Mouse (Mus musculus) myocyte (in vitro differentiated cells): ENCODE results near the gene BC035044. TPM values are rescaled to one million over a fixed set of nuclear protein-coding genes. Genes with fewer than 3 reads are reported as not detected.
A peak's percentile ranks its signal among the peaks of the same experiment; 100 is the strongest.

Source experiments
- H3K27me3 ChIP-seq: one replicate; pipeline ENCODE4 v1.6.1; 2011; ENCODE audit not compliant: control insufficient read depth, insufficient read depth, insufficient read length
- H3K36me3 ChIP-seq: one replicate; pipeline ENCODE4 v1.6.1; 2011; ENCODE audit not compliant: control insufficient read depth, insufficient read depth
- H3K4me2 ChIP-seq: one replicate; pipeline ENCODE4 v1.6.1; 2011; ENCODE audit warnings: low read depth, control low read depth
- H3K4me3 ChIP-seq: one replicate; pipeline ENCODE4 v1.5.1; 2011; ENCODE audit warnings: mild to moderate bottlenecking, control low read depth, moderate library complexity
- H3K79me2 ChIP-seq: one replicate; pipeline ENCODE4 v1.6.1; 2011; ENCODE audit not compliant: control insufficient read depth, insufficient read depth
- H3ac ChIP-seq: one replicate; pipeline ENCODE4 v1.6.1; 2011; ENCODE audit not compliant: control insufficient read depth, insufficient read length
- CEBPB ChIP-seq: IDR thresholded peaks from 2 replicates; pipeline ENCODE4 v1.6.1; 2011; ENCODE audit warnings: mild to moderate bottlenecking, moderate library complexity; ENCODE audit not compliant: poor library complexity, insufficient read depth, severe bottlenecking
- E2F4 ChIP-seq: IDR thresholded peaks from one replicate; pipeline ENCODE4 v1.6.1; 2011; ENCODE audit warnings: mild to moderate bottlenecking, control low read depth, moderate library complexity; ENCODE audit not compliant: insufficient read depth
- MAX ChIP-seq: IDR thresholded peaks from one replicate; pipeline ENCODE4 v1.6.1; 2011; ENCODE audit warnings: low read depth, mild to moderate bottlenecking, control low read depth
- MYOD1 ChIP-seq, 3 experiments: IDR thresholded peaks; one replicate each; pipeline ENCODE4 v1.6.1; 2011; ENCODE audit warnings: control low read depth in 2 of 3, low read depth in 2 of 3, mild to moderate bottlenecking in 2 of 3, moderate library complexity in 1 of 3; ENCODE audit not compliant: insufficient read length in 2 of 3, control insufficient read depth in 1 of 3
- MYOG ChIP-seq, 3 experiments: IDR thresholded peaks; one replicate each; pipeline ENCODE4 v1.6.1; 2011; ENCODE audit warnings: control low read depth in 2 of 3, low read depth in 2 of 3, mild to moderate bottlenecking in 2 of 3; ENCODE audit not compliant: insufficient read length in 2 of 3, control insufficient read depth in 1 of 3, insufficient read depth in 1 of 3
- POLR2A ChIP-seq: IDR thresholded peaks from one replicate; pipeline ENCODE4 v1.6.1; 2011; ENCODE audit warnings: low read depth, mild to moderate bottlenecking, control low read depth, moderate library complexity; ENCODE audit not compliant: insufficient read length
- POLR2AphosphoS2 ChIP-seq: IDR thresholded peaks from one replicate; pipeline ENCODE4 v1.6.1; 2011; ENCODE audit warnings: low read depth, control low read depth; ENCODE audit not compliant: insufficient read length
- REST ChIP-seq: IDR thresholded peaks from one replicate; pipeline ENCODE4 v1.6.1; 2011; ENCODE audit warnings: mild to moderate bottlenecking, control low read depth, moderate library complexity; ENCODE audit not compliant: insufficient read depth, insufficient read length
- SRF ChIP-seq: IDR thresholded peaks from one replicate; pipeline ENCODE4 v1.6.1; 2011; ENCODE audit warnings: low read depth; ENCODE audit not compliant: control insufficient read depth, insufficient read length
- TCF12 ChIP-seq: IDR thresholded peaks from one replicate; pipeline ENCODE4 v1.6.1; 2011; ENCODE audit warnings: mild to moderate bottlenecking, control low read depth; ENCODE audit not compliant: poor library complexity, insufficient read depth, severe bottlenecking
- TCF3 ChIP-seq: IDR thresholded peaks from one replicate; pipeline ENCODE4 v1.6.1; 2011; ENCODE audit warnings: low read depth, control low read depth; ENCODE audit not compliant: insufficient read length
- USF1 ChIP-seq: IDR thresholded peaks from one replicate; pipeline ENCODE4 v1.6.1; 2011; ENCODE audit warnings: low read depth, mild to moderate bottlenecking, control low read depth, moderate library complexity
- polyA plus RNA-seq: library from polyadenylated mRNA; unstranded; fragments of >200 nt; fragmentation: generic; extraction: Trizol; gene quantifications from one replicate; pipeline ENCODE4 v1.2.1, GENCODE M21; 2012; ENCODE audit warnings: missing spikeins

Gene BC035044
- polyA plus RNA-seq, 1 experiment = not detected

DNA sequence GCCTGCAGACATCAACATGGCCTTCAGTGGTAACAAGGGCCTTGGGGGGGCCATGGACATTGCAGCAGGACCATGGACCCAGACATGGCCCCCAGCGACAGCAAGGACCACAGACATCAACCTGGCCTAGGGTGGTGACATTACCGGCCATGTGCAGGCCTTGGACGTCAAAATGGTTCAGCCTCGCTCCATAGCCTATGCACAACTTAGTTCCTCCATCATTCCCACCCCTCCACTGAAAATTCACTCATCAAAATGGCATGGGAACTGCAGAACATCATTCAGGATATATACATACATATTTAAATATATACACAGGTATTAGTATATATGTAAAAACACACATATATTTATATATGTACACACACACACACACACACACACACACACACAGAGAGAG lies 43.5 kb downstream of the BC035044 start:
- H3K79me2 ChIP-seq = no peaks in the 10 kb centered on the region
- no peaks in the 10 kb centered on the region for H3K36me3 ChIP-seq
- H3K27me3 ChIP-seq = no peaks in the 10 kb centered on the region
- TF ChIP-seq E2F4 (no peak), POLR2A (no peak), REST (no peak), POLR2AphosphoS2 (no peak), MYOG (IDR thresholded peaks at IDR 0.05; ENCODE audit: control insufficient read depth in 1 of 3, insufficient read depth in 1 of 3, insufficient read length in 2 of 3, low read depth in 2 of 3) (no peak), MAX (no peak), TCF12 (no peak), SRF (no peak)
- H3K4me3 ChIP-seq = no peak overlapping the region
- H3K4me2 ChIP-seq = no peak overlapping the region
- no peak overlapping the region for H3ac ChIP-seq

DNA sequence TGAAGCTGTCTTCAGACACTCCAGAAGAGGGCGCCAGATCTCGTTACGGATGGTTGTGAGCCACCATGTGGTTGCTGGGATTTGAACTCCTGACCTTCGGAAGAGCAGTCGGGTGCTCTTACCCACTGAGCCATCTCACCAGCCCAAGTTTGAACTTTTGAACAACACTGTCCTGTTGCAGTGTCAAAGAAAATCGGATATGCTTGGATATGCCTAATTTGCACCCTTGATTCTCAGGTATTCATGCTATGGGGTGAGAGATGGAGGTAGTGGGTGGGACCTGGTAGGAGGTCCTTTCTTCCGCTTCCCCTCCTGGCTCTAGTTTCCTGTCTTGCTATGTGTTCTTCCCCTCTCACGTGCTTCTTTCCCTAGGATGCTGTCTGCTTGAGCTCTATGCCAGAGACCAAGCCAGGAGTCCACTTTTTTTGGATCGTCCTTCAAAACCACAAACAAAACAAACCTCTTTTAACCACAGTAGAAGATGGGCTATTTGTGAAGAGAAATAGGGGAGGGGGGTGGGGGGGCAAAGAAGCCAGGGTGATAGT lies 44.9 kb downstream of the BC035044 start:
- H3K27me3 ChIP-seq = no peaks in the 10 kb centered on the region
- no peak for TF ChIP-seq POLR2AphosphoS2

DNA sequence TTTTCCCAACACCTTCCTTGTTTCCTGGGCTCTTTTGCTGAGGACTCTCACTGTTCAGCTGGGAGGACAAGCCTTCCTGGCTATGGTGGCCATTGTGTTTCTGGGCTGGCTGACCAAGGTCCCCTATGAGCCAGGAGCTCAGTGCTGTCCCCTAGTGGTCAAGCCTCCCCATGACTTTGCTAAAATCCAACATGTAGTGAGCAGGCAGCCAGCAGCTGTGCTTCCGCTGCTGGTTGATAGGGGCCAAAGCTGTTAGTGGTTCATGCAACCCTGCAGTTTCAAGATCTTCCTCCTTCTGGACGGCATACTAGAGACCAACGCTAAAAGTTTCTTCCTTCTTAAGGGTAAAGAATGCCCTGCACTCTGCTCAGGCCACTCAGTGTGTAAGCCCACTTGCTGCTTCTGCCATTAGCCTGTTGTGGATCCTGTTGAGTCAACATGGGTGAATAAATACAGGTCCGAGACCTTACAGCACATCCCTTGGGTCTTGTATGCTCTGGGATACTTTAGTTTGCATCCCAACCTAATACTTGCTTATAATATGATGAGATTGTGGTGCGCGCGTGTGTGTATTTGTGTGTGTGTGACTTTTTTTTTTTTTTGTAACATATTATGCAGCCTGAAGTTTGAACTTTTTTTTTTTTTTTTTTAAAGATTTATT lies 45.5 kb downstream of the BC035044 start:
- no peaks in the 10 kb centered on the region for H3K27me3 ChIP-seq
- no peak for TF ChIP-seq MAX
- peak in 2 of 3 experiments; percentile 8 to 42 for TF ChIP-seq MYOD1 (IDR thresholded peaks at IDR 0.05; ENCODE audit: control insufficient read depth in 1 of 3, insufficient read length in 2 of 3, low read depth in 2 of 3)
- peak in 1 of 3 experiments; percentile 37 for TF ChIP-seq MYOG (IDR thresholded peaks at IDR 0.05; ENCODE audit: control insufficient read depth in 1 of 3, insufficient read depth in 1 of 3, insufficient read length in 2 of 3, low read depth in 2 of 3)
- H3K4me2 ChIP-seq = no peak overlapping the region
- no peak overlapping the region for H3K4me3 ChIP-seq
- H3K36me3 ChIP-seq = no peaks in the 10 kb centered on the region
- no peak overlapping the region for H3ac ChIP-seq
- H3K79me2 ChIP-seq = no peaks in the 10 kb centered on the region

More for the DNA sequence above, 44.9 kb downstream of the BC035044 start:
- Histone ChIP-seq H3K36me3 (no peaks in the 10 kb centered on the region), H3K4me3 (no peak overlapping the region), H3K79me2 (no peaks in the 10 kb centered on the region), H3ac (no peak overlapping the region), H3K4me2 (no peak overlapping the region)

DNA sequence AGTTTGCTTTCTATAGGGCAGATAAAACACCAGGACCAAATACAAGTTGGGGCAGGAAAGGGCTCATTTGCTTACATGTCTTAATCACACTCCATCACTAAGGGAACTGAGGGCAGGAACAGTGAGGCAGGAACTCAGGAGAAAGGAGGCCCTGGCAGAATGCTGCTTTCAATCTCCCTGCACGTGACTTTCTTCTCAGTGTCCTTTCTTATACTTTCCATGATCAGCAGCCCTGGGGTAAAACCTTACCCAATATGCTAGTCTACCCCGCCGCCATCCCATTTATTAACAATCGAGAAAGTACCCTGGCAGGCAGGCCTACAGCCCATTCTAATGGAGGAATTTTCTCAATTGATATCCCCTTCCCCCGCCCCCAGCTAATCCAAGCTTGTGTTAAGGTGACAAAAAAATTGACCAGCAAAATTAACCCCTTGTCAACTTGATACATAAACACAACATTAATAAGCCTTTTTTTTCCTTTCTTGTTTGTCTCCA lies 46.3 kb downstream of the BC035044 start:
- H3K79me2 ChIP-seq = no peaks in the 10 kb centered on the region
- H3K27me3 ChIP-seq = no peaks in the 10 kb centered on the region
- H3K4me3 ChIP-seq = peak overlapping the region; percentile 63
- no peak for TF ChIP-seq POLR2AphosphoS2
- no peak for TF ChIP-seq MAX
- no peak for TF ChIP-seq CEBPB
- TF ChIP-seq MYOD1 (IDR thresholded peaks at IDR 0.05; ENCODE audit: control insufficient read depth in 1 of 3, insufficient read length in 2 of 3, low read depth in 2 of 3) = no peak
- no peak for TF ChIP-seq E2F4
- no peak for TF ChIP-seq TCF3
- TF ChIP-seq REST = no peak
- no peak for TF ChIP-seq MYOG (IDR thresholded peaks at IDR 0.05; ENCODE audit: control insufficient read depth in 1 of 3, insufficient read depth in 1 of 3, insufficient read length in 2 of 3, low read depth in 2 of 3)
- TF ChIP-seq USF1 = no peak
- no peak for TF ChIP-seq SRF
- no peak for TF ChIP-seq TCF12
- no peak for TF ChIP-seq POLR2A
- H3ac ChIP-seq = no peak overlapping the region
- H3K4me2 ChIP-seq = no peak overlapping the region
- no peaks in the 10 kb centered on the region for H3K36me3 ChIP-seq

DNA sequence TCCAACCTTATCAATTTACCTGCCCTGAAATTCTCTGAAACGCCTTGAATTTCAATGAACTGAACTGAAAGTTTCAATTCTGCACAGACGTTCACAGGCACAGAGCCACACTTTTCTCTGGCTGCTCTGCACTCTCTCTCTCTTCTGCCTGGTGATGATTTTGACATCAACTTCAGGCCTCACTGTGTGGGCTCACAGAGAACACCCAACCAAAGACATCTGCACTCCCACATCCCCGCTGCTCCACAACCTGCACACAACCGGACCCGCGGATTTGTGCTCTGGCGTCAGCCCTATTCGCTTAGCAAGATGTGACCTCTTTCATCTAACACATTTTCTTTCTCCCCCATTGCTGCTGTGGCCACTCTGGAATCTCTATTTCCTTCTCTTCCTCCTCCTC lies 46.8 kb downstream of the BC035044 start:
- H3K36me3 ChIP-seq = no peaks in the 10 kb centered on the region
- TF ChIP-seq TCF12 = no peak
- no peak for TF ChIP-seq REST
- TF ChIP-seq MYOD1 (IDR thresholded peaks at IDR 0.05; ENCODE audit: control insufficient read depth in 1 of 3, insufficient read length in 2 of 3, low read depth in 2 of 3) = no peak
- TF ChIP-seq TCF3 = no peak
- no peak for TF ChIP-seq SRF
- no peak for TF ChIP-seq CEBPB
- no peak for TF ChIP-seq USF1
- no peak for TF ChIP-seq E2F4
- no peak for TF ChIP-seq MAX
- TF ChIP-seq MYOG (IDR thresholded peaks at IDR 0.05; ENCODE audit: control insufficient read depth in 1 of 3, insufficient read depth in 1 of 3, insufficient read length in 2 of 3, low read depth in 2 of 3) = no peak
- TF ChIP-seq POLR2A = no peak
- no peaks in the 10 kb centered on the region for H3K79me2 ChIP-seq
- peak overlapping the region; percentile 89 for H3K4me2 ChIP-seq
- no peaks in the 10 kb centered on the region for H3K27me3 ChIP-seq
- no peak overlapping the region for H3ac ChIP-seq
- peak overlapping the region; percentile 63 for H3K4me3 ChIP-seq
